Mouse (Mus musculus) thymus, adult 2 months (tissue): Measurements from ENCODE around the gene Klf14.

Experiments used
- CTCF ChIP-seq: fragments of 200-500 bp; IDR thresholded peaks from 2 replicates; pipeline ENCODE4 v1.5.1; 2012; ENCODE audit warnings: mild to moderate bottlenecking, control low read depth, low read length, moderate library complexity, borderline replicate concordance; ENCODE audit not compliant: control insufficient read depth, poor library complexity, insufficient read depth; ENCODE audit errors: extremely low read depth
- POLR2A ChIP-seq: fragments of 200-500 bp; IDR thresholded peaks from 2 replicates; pipeline ENCODE4 v1.6.1; 2012; ENCODE audit warnings: mild to moderate bottlenecking, low read length, control low read depth, moderate library complexity; ENCODE audit not compliant: control insufficient read depth, poor library complexity, insufficient read depth; ENCODE audit errors: extremely low read depth

DNA sequence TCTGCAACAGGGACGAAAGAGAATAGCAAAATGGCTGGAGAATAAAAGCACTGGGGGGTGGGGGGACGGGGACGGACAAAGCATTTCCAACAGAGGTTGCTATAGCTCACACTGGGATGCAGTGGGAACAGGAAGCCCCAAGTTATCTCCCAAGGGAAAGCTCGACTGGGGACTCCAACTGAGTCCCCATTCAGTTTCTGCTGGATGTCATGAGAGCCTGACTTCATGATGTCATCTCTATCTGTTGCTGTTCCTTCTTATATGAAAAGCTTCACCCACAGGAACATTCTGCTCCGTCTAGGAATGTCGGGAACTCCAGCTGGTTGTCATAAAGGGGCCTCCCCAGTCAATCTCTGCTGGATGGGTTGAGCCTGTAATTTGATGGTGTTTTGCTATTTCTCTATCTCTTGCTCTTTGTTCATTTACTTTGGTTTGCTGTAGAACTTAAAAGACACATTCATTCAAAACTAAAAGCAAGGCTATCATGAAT is 47.3 kb upstream of the Klf14 start:
- TF ChIP-seq CTCF (no peak), POLR2A (no peak)
